Comparison of ENCODE assay signal across 21 mouse cellular contexts in the genomic region with DNA sequence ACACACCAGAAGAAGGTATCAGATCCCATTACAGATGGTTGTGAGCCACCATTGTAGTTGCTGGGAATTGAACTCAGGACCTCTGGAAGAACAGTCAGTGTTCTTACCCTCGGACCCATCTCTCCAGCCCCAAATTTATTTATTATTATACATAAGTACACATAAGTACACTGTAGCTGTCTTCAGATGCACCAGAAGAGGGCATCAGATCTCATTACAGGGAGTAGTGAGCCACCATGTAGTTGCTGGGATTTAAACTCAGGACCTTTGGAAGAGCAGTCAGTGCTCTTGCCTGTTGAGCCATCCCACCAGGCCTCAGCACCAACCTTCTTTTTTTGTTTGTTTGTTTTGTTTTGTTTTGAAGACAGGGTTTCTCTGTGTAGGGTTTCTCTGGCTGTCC. TPM values are rescaled to one million over a fixed set of nuclear protein-coding genes. Genes with fewer than 3 reads are reported as not detected.
"Had no signal": no experiment of that assay in that cellular context is flagged by ENCODE, and none has a peak within 500 bp of the region (broad histone marks: within the 10 kb centered on the region; RNA-seq: fewer than 3 reads in every experiment).

No protein-coding gene starts in this region.

RNA-seq across cellular contexts. Expression of a gene that starts 1.9 kb away (rescaled TPM):
- total RNA-seq: gastrocnemius, adult 18-20 months; gastrocnemius, postnatal 10 days; gastrocnemius, postnatal 25 days; gastrocnemius, postnatal 4 days; granulocyte monocyte progenitor cell, adult 5-6 weeks; heart, postnatal 14 days; heart, postnatal 36 days; hematopoietic stem cell, adult 5-6 weeks; layer of hippocampus, adult 18-20 months; layer of hippocampus, postnatal 25 days; left cerebral cortex, postnatal 10 days; left cerebral cortex, postnatal 25 days; left cerebral cortex, postnatal 4 days; liver, adult 2 months had no signal
- polyA plus RNA-seq: heart, embryonic 15.5 days; heart, postnatal 0 days; kidney, adult 2 months; large intestine, adult 2 months; liver, adult 2 months; liver, embryonic 12.5 days; liver, embryonic 14.5 days; liver, embryonic 16.5 days had no signal
